Mouse (Mus musculus): Measurements from ENCODE around the gene Gm12394.
"Not testable (repeated sequence)": the region's sequence is repeated elsewhere in the genome, so short reads cannot be mapped to it uniquely, and the experiment has no call there.

Gm12394 gene

GRCm38 (mm10) chr4:42856671-42857070 is at the start of gene Gm12394:
TSS of gene Gm12394 (minus strand) at chr4:42856771.
- in situ Hi-C loops (cut with MboI; ENCODE audit: low sequenced_read_pairs): not testable (repeated sequence)

- in situ Hi-C loops (cut with MboI; ENCODE audit: low sequenced_read_pairs): no loop called here
These were observed 48.4 kb upstream of the Gm12394 start for GRCm38 (mm10) chr4:42904966-42905365.

DNA sequence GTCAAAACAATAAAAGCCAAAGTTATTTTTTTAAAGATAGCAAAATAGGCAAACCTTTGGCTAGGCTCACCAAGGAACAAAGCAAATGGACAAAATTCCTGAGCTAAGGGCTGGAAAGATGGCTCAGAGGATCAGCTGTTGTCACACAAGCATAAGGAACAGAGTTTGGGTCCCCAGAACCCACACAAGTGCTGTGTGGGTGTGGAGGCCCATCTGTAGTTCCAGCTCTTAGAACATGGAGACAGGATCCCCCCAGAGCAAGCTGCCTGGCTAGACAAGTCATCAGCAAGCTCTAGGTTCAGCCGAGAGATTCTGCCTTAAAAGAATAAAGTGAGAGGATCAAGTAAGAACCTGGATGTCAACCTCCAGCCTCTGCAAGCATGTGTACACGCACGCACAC is 48.0 kb upstream of the Gm12394 start:
- in situ Hi-C loops (cut with MboI; ENCODE audit: low sequenced_read_pairs): no loop called here

DNA sequence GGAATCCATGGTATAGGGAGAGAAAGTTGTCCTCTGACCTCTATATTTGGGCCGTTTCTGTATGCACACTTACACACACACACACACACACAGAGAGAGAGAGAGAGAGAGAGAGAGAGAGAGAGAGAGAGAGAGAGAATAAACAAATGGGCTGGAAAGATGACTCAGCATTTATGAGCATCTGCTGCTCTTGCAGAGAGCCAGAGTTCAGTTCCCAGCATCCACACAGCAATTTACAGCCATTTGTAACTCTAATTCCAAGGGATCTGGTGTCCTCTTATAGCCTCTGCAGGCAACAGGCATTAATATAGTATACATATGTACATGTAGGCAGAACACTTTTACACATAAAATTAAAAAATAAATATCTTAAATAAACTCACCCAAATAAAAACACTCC is 47.4 kb upstream of the Gm12394 start:
- in situ Hi-C loops (cut with MboI; ENCODE audit: low sequenced_read_pairs): no loop called here

DNA sequence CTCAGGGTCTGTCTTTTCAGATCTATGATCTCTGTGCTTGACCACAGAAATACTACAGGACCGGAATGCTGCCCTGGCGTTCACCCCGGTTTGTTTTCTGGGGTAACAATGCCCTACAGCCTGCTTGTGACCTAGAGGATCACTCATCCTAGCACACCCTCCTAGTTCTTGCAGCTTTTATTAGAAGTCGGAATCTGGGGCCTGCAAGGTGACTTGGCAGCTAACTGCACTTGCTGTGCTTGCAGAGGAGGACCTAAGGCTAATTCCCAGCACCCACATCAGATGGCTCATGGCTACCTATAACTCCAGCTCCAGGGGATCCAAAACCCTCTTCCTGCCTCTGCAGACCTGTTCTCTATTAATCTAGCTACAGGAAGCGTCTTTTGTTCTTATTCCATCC is 46.2 kb upstream of the Gm12394 start:
- in situ Hi-C loops (cut with MboI; ENCODE audit: low sequenced_read_pairs): no loop called here

GRCm38 (mm10) chr4:42902174-42902573 is 45.6 kb upstream of the Gm12394 start:
- in situ Hi-C loops (cut with MboI; ENCODE audit: low sequenced_read_pairs): no loop called here

GRCm38 (mm10) chr4:42900878-42901277 is 44.3 kb upstream of the Gm12394 start:
- in situ Hi-C loops (cut with MboI; ENCODE audit: low sequenced_read_pairs): no loop called here

GRCm38 (mm10) chr4:42898914-42899313 is 42.3 kb upstream of the Gm12394 start:
- in situ Hi-C loops (cut with MboI; ENCODE audit: low sequenced_read_pairs): no loop called here

DNA sequence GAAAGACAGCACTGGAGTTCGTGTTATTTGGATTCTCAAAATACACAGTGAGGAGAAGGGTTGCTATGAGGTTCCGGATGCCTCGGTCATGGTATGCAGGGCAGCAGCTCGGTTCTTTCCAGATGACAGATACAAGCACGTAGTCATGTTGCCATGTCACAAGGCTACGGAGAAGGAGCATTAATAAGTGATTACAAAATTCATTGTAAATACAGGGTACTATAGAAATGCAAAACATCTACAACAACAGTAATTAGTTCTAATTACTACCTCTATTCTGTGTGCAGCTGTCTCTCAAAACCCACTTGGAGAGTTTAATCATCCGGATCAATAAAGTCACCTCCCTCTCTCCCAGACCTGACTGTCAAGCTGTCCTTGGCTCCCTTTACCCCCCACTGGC is 38.5 kb upstream of the Gm12394 start:
- in situ Hi-C loops (cut with MboI; ENCODE audit: low sequenced_read_pairs): no loop called here

DNA sequence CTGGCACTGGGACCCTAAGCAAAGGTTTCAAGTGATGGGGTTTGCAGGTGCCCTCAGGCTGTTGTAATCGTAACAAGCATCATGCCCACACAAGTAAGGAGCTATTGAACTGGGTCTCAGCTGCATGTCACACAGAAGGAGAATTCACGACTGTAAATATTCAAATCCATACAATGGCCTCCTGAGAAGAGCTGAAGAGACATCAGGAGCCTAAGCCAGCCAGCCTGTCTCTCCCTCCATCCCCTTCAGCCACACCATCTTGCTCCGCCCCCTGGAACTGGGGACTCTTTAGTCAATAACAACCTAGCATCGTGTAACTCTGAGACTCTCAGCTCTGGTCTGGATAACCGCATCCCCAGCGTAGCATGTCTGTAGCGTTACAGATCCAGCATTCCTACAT is 34.6 kb upstream of the Gm12394 start:
- in situ Hi-C loops (cut with MboI; ENCODE audit: low sequenced_read_pairs): no loop called here

GRCm38 (mm10) chr4:42888806-42889205 is 32.2 kb upstream of the Gm12394 start:
- in situ Hi-C loops (cut with MboI; ENCODE audit: low sequenced_read_pairs): no loop called here

- in situ Hi-C loops (cut with MboI; ENCODE audit: low sequenced_read_pairs): no loop called here
These were observed 30.4 kb upstream of the Gm12394 start for GRCm38 (mm10) chr4:42886926-42887325.

DNA sequence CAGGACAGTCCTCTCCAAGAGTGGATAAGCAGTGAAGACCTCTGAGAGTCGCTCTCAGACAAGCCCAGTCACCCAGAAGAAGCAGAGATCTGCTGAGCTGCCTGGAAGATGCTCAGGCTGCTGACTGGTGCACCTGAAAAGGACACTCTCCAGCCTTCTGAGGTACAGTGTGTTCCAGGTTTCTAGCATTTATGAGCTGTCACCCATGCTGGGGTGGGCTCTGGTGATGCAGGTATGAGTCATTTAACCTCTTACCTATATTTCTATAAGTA is 24.0 kb upstream of the Gm12394 start:
- in situ Hi-C loops (cut with MboI; ENCODE audit: low sequenced_read_pairs): no loop called here

DNA sequence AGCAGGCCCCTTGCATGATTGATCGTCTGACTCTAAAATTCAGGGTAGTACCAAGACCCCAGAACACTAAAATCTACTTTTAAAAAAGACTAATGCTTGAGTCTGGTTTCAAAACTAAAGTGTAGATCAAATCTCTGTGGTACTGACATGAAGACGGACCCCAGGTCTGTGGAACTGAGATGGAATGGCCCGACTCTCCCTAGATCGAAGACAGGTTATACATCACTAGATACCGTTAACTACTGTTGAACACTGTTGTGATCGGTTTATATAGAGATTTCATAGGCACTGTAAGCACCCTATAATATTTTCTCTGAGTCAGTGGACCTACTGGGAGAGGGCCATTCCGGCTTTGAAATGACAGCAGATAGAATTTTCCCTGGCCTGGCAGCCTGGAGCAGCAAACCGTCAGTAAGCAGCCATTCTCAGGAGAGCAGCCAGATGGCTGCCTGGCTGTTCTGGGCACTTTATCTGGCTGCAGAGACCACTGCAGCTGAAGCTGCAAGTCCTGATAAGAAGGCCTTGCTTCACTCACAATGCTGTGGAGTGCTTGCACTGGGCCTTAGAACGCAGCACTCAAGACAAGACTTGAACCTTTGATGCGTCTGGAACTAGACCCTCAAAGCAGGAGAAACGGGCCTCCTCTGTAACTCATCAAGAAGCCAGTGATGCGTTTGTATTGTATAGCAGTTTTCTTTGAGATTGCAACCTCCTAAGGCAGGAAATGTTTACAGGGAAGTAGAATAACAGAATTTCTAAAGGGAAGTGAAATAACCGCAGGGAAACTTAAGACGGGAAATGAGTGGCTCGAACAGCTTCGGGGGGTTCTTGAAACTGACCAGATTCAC is 23.5 kb upstream of the Gm12394 start:
- in situ Hi-C loops (cut with MboI; ENCODE audit: low sequenced_read_pairs): no loop called here

DNA sequence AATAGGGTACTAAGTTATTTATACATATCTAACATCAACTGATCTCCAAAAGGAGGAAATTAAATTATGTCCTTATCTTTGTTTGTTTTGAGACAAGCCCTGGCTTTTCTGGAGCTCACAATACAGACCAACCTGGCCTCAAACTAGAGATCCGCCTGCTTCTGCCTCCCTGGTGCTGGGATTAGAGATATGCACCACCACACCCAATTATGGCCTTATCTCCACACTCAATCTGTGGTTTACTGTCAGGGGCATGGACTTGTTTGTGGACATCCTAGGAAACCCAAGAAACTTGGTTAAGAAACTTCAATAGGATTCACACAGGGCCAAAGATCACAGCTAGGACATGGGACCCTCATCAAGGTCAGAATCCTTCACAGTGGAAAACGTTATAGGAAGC is 21.1 kb upstream of the Gm12394 start:
- in situ Hi-C loops (cut with MboI; ENCODE audit: low sequenced_read_pairs): no loop called here

- in situ Hi-C loops (cut with MboI; ENCODE audit: low sequenced_read_pairs): no loop called here
These were observed 20.2 kb upstream of the Gm12394 start for GRCm38 (mm10) chr4:42876586-42877291.

DNA sequence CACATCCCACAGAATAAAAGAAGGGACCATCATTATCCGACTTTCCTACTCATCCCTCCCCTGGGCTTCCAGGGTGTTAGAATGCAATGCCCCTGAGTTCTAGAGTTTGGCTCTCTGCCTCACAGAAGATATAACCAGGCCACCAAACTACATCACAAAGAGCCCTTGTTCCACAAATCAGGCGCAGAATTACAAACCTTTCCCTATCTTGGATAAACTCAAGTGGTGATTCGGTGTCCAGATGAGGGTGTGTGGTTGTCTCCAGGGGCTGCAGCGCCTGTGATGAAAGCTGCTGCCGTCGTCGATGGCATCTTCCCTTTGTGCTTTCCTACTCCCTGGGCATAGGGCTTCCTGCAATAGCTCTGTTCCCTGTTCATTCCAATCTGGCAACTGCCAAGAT is 17.6 kb upstream of the Gm12394 start, which contains the start of gene Fam205c:
Fam205c (minus strand) TSS at position 101 of the 400 bp plus-strand sequence.
- in situ Hi-C loops (cut with MboI; ENCODE audit: low sequenced_read_pairs): loop anchor here (5.0 kb wide), 1 partner anchor 88 kb away; no protein-coding TSS in a partner anchor

DNA sequence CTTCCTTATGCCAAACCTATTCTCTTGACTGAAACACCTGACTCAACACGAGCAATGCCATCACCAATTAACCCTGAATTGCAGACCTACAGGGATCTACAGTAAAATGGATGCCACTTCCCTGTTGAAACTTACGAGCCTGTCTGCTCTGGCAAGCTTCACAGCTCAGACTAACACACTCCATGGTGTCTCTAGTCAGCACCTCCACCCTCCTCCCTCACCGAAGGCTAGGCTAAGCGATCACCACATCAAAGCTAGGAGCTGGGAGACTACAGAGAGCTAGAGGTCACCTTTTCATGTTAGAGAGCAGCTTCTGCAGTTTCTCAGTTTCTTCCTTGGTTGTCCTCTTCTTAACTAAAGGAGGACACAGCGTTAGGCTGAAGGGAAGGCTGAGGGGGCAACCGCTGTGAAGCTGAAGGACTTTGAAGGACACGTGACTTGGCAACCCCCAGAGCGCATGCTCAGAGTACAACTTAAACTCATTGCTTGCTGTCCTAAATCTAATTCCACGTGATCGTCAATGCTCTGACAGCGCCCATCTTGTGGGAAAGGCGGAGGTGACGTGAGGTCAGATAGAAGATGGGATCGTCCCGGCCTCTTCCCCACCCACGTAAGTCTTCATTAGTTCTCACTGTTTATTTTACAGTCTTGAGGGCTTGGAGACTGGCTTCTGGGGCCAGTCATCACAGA is 16.3 kb upstream of the Gm12394 start:
- in situ Hi-C loops (cut with MboI; ENCODE audit: low sequenced_read_pairs): loop anchor here (5.0 kb wide), 1 partner anchor 89 kb away; no protein-coding TSS in a partner anchor

GRCm38 (mm10) chr4:42872151-42872550 is 15.6 kb upstream of the Gm12394 start:
- in situ Hi-C loops (cut with MboI; ENCODE audit: low sequenced_read_pairs): loop anchor here (5.0 kb wide), 1 partner anchor 90 kb away; no protein-coding TSS in a partner anchor

DNA sequence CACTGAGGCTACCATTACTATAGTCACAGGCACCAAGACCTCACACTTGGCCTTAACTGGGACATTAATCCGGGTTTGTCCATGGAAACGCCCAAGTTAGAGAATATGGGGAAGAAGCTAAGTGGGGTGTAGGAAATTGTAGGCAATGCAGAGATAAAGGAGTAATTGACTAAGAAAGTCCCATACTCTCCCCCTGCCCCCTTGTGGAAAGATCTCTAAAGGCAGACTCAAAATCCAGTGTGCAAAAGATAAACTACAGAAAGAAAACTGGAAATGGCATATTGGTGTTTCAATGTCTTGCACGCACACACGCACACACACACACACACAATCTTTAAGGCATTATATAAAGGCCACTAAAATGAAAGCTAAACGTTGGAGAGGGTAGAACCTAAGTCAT is 14.2 kb upstream of the Gm12394 start:
- in situ Hi-C loops (cut with MboI; ENCODE audit: low sequenced_read_pairs): loop anchor here (5.0 kb wide), 1 partner anchor 92 kb away; no protein-coding TSS in a partner anchor

DNA sequence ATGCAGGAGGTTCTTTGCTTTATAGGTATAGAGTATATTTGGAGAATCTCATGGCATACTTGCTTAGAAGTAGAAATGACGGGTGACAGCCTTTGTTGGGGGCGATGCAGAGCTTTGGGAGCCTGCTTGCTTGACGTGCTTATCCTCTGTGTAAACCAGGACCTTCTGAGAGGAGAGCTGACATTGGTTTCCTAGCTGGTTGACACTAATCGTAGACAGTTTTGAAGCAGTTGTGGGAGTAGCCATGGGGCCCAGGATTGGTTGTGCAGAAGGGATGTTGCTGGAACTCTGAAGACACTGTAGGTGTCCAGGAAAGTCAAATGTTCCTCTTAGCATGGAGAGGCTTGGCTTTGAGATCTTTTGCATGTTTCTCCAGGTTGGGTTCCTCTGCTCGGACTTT is 11.6 kb upstream of the Gm12394 start:
- in situ Hi-C loops (cut with MboI; ENCODE audit: low sequenced_read_pairs): no loop called here

- in situ Hi-C loops (cut with MboI; ENCODE audit: low sequenced_read_pairs): no loop called here
These were observed 10.8 kb upstream of the Gm12394 start for GRCm38 (mm10) chr4:42867390-42867789.
